Mouse (Mus musculus): ENCODE results near the gene Ror2. TPM values are rescaled to one million over a fixed set of nuclear protein-coding genes. Genes with fewer than 3 reads are reported as not detected.
A peak's percentile ranks its signal among the peaks of the same experiment; 100 is the strongest.

Ror2 gene
- polyA plus RNA-seq, 1 experiment from 2014 or later, result 8.7 TPM

DNA sequence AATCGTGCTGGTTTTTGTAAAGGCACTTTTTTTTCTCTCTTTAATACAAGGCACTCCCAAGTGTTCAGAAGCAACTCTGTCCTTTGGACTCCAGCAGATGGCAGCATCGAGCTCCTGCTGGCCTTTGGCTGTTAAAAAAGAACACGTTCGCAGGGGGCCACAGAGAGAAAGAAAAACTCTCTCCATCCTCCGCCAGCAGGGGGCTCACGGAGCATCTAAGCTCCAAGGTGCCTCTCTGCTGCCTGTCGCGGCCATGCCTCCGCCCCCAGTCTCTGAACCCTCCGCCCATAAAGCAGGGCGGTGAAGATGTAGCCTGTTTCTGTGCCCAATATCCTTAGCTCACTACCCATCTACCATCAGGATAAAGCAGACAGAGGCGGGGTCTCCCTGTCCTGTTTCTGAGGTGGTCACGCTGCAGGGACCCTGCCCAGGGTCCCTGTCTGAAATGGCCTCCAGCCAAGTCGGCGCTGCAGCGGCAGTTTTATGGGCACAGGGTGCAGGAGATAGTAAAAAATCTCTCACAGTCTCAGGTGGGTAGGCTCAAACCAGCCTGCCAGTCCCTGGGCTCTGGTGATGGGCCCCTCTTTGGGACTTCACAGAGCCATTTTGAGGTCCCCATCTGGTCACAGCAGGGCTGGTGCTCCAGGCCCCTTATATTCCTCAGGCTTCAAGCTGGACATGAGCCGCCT is 176.2 kb downstream of the Ror2 start:
- H3K4me3 ChIP-seq (ENCODE audit: low read depth, low read length), result no peak overlapping the region
- H3K9ac ChIP-seq (ENCODE audit: low read length), result peak overlapping the region; percentile 16

DNA sequence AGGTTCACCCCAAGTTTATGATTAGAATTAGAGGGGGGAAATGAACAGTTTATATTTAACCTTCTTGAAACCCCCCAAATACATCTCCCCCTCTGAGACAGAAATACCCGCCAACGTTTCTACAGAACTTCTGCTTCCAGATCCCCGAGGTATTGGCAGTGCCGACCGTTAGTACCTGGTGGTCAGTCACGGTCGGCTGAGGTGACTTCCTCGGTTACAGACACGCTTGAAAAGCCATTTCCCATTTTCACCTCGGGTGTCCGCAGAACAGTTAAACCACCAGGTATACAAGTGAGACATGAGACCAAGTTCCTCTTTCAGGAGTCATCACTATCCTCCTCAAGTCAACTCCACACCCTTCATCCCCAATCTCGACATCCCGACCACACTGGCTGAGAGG is 179.2 kb downstream of the Ror2 start:
- Histone ChIP-seq H3K9me3 (ENCODE audit: control insufficient read depth, low read length) (no peaks in the 10 kb centered on the region), H3K27me3 (ENCODE audit: control insufficient read depth, insufficient read depth, low read length) (no peaks in the 10 kb centered on the region), H3K27ac (ENCODE audit: low read depth, low read length) (no peak overlapping the region), H3K9ac (ENCODE audit: low read length) (no peak overlapping the region), H3K4me2 (ENCODE audit: low read depth) (no peak overlapping the region), H3K4me3 (ENCODE audit: low read depth, low read length) (no peak overlapping the region), H3K4me1 (ENCODE audit: control insufficient read depth, insufficient read depth, low read length) (no peaks in the 10 kb centered on the region), H3K36me3 (ENCODE audit: control insufficient read depth, insufficient read depth, low read length) (no peaks in the 10 kb centered on the region; the same call in 1 of the 2 replicates)
- no peak for ATAC-seq (ENCODE audit: insufficient read depth, low FRiP score, low TSS enrichment)
- 87% methylated on average over 13 of the region's 13 CpGs for WGBS
- no peak for DNase-seq (ENCODE audit: low spot score)

More for the DNA sequence above, 176.2 kb downstream of the Ror2 start:
- Histone ChIP-seq H3K9me3 (ENCODE audit: control insufficient read depth, low read length) (no peaks in the 10 kb centered on the region), H3K4me2 (ENCODE audit: low read depth) (0 out of 2 replicates have a peak overlapping the region, but pooled peaks have one; percentile 7), H3K4me1 (ENCODE audit: control insufficient read depth, insufficient read depth, low read length) (no peaks in the 10 kb centered on the region), H3K27ac (ENCODE audit: low read depth, low read length) (no peak overlapping the region), H3K36me3 (ENCODE audit: control insufficient read depth, insufficient read depth, low read length) (no peaks in the 10 kb centered on the region; the same call in none of the 2 replicates), H3K27me3 (ENCODE audit: control insufficient read depth, insufficient read depth, low read length) (no peaks in the 10 kb centered on the region)
- WGBS, result 22% methylated on average over 17 of the region's 17 CpGs
- DNase-seq (ENCODE audit: low spot score) (peak; percentile 95), ATAC-seq (ENCODE audit: insufficient read depth, low FRiP score, low TSS enrichment) (peak; percentile 71)

DNA sequence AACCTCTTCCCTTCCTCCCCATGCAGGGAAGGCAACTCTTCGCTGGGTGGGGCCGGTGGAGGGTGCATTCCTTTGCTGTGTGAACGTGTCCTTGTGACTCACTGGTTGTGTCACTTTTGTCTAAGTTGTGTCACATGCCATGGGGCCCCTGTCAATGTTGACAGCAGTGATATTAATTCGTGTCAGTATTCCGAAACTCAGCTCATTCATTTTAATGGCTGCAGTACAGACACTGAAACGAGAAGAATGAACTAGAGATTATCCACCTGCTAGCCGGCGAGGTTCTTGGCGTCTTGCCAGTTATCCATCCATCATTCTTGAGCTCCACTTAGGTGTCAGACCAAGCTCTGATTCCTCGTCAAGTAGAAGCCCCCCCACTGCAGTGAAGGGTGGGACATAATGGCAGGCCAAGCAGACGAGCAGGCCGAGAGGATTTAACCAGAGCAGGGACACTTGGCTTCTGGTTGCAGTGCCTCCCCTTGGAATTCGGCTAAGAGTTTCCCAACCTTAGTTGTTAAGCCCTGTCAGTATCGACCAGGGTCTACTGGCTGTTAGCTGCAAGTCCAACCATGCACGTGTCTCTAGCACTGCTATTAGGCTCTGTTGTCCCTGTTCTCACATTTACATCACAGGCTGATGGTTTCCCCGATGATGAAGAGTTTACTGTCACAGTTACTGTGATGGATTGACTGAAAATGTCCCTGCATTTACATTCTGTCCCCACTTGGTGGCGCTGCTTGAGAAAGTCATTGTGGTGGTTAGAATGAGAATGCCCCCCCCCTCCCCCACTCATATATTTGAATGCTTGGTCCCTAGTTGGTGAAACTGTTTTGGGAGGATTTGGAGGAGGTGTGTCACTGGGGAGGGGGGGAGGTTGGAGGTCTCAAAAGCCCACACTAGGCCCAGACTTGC is 185.9 kb downstream of the Ror2 start:
- ATAC-seq (ENCODE audit: insufficient read depth, low FRiP score, low TSS enrichment), result no peak
- WGBS, result 59% methylated on average over 17 of the region's 17 CpGs
- no peaks in the 10 kb centered on the region for H3K4me1 ChIP-seq (ENCODE audit: control insufficient read depth, insufficient read depth, low read length)

DNA sequence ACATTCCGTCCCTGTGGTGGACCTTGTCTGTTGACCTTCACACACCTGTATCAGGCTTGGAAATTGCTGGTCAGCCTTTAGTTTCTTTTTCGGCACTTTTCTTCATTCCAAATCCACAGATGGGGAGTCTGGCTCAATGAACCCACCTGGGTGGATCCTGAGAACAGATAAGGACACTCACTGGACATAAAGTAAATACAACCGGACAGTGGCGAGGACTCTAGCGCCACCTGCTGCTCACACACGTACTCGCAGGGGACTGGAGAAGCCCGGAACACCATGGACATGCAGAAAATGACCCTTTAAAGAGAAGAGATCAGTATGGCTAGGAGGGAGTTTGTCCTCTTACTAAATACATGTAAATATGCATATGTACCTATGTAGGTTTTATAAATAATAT is 189.3 kb downstream of the Ror2 start:
- peak; percentile 73 for DNase-seq (ENCODE audit: low spot score)
- Histone ChIP-seq H3K27me3 (ENCODE audit: control insufficient read depth, insufficient read depth, low read length) (no peaks in the 10 kb centered on the region), H3K36me3 (ENCODE audit: control insufficient read depth, insufficient read depth, low read length) (no peaks in the 10 kb centered on the region), H3K9me3 (ENCODE audit: control insufficient read depth, low read length) (no peaks in the 10 kb centered on the region), H3K4me3 (ENCODE audit: low read depth, low read length) (no peak overlapping the region), H3K9ac (ENCODE audit: low read length) (no peak overlapping the region), H3K4me2 (ENCODE audit: low read depth) (no peak overlapping the region), H3K27ac (ENCODE audit: low read depth, low read length) (no peak overlapping the region), H3K4me1 (ENCODE audit: control insufficient read depth, insufficient read depth, low read length) (no peaks in the 10 kb centered on the region)
- WGBS, result 24% methylated on average over 8 of the region's 8 CpGs
- ATAC-seq (ENCODE audit: insufficient read depth, low FRiP score, low TSS enrichment), result no peak

More for the DNA sequence above, 185.9 kb downstream of the Ror2 start:
- no peaks in the 10 kb centered on the region for H3K27me3 ChIP-seq (ENCODE audit: control insufficient read depth, insufficient read depth, low read length)
- H3K9me3 ChIP-seq (ENCODE audit: control insufficient read depth, low read length), result no peaks in the 10 kb centered on the region
- no peak overlapping the region for H3K27ac ChIP-seq (ENCODE audit: low read depth, low read length)
- H3K9ac ChIP-seq (ENCODE audit: low read length), result no peak overlapping the region
- no peak overlapping the region for H3K4me3 ChIP-seq (ENCODE audit: low read depth, low read length)
- no peak for DNase-seq (ENCODE audit: low spot score)
- H3K4me2 ChIP-seq (ENCODE audit: low read depth), result no peak overlapping the region
- no peaks in the 10 kb centered on the region for H3K36me3 ChIP-seq (ENCODE audit: control insufficient read depth, insufficient read depth, low read length)

DNA sequence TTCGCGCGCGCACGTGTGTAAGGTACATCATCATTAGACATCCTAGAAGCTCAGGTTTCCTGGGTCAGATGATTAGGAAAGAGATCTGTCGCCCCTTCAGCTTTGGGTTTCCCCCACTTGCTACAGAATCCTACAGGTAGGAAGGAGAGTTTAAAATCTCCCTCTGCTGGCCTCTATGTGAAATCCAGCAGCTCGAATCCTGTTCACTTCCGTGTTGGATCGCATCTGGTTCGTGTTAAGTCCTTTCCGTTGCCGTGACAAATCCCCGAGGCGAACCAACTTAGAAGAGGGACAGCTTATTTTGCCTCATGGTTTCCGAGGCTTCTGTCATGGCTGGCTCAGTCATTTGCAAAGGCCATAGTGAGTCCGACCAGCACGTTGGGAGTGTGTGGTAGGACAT is 190.7 kb downstream of the Ror2 start:
- H3K9ac ChIP-seq (ENCODE audit: low read length), result no peak overlapping the region
- no peak for ATAC-seq (ENCODE audit: insufficient read depth, low FRiP score, low TSS enrichment)
- no peaks in the 10 kb centered on the region for H3K36me3 ChIP-seq (ENCODE audit: control insufficient read depth, insufficient read depth, low read length)
- no peaks in the 10 kb centered on the region for H3K9me3 ChIP-seq (ENCODE audit: control insufficient read depth, low read length)
- no peaks in the 10 kb centered on the region for H3K27me3 ChIP-seq (ENCODE audit: control insufficient read depth, insufficient read depth, low read length)
- WGBS, result 74% methylated on average over 17 of the region's 17 CpGs
- DNase-seq (ENCODE audit: low spot score), result no peak
- H3K4me2 ChIP-seq (ENCODE audit: low read depth), result no peak overlapping the region
- H3K27ac ChIP-seq (ENCODE audit: low read depth, low read length), result no peak overlapping the region
- no peak overlapping the region for H3K4me3 ChIP-seq (ENCODE audit: low read depth, low read length)
- no peaks in the 10 kb centered on the region for H3K4me1 ChIP-seq (ENCODE audit: control insufficient read depth, insufficient read depth, low read length)

DNA sequence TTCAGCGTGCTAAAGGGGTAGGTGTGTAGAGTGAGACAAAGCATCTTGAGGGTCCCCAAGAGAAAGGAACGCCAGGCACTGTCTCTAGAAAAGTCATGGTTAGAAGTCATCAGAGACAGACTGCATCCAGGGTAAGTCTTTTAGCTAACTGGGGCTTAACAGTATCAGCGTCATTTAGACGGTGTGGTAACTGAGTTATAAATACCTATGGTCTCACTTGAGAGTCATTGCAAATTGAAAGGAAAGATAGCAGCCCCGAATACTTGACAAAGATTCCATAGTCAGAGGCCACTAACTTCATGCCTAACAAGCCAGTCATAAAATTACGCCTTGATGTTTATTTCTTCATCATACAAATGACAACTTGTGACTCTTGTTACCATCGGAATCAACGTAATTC is 191.3 kb downstream of the Ror2 start:
- Histone ChIP-seq H3K9ac (ENCODE audit: low read length) (no peak overlapping the region), H3K27me3 (ENCODE audit: control insufficient read depth, insufficient read depth, low read length) (no peaks in the 10 kb centered on the region), H3K27ac (ENCODE audit: low read depth, low read length) (no peak overlapping the region), H3K4me2 (ENCODE audit: low read depth) (no peak overlapping the region), H3K4me1 (ENCODE audit: control insufficient read depth, insufficient read depth, low read length) (no peaks in the 10 kb centered on the region), H3K36me3 (ENCODE audit: control insufficient read depth, insufficient read depth, low read length) (no peaks in the 10 kb centered on the region), H3K4me3 (ENCODE audit: low read depth, low read length) (no peak overlapping the region), H3K9me3 (ENCODE audit: control insufficient read depth, low read length) (no peaks in the 10 kb centered on the region)
- ATAC-seq (ENCODE audit: insufficient read depth, low FRiP score, low TSS enrichment) (no peak), DNase-seq (ENCODE audit: low spot score) (no peak)
- WGBS, result 82% methylated on average over 8 of the region's 8 CpGs

DNA sequence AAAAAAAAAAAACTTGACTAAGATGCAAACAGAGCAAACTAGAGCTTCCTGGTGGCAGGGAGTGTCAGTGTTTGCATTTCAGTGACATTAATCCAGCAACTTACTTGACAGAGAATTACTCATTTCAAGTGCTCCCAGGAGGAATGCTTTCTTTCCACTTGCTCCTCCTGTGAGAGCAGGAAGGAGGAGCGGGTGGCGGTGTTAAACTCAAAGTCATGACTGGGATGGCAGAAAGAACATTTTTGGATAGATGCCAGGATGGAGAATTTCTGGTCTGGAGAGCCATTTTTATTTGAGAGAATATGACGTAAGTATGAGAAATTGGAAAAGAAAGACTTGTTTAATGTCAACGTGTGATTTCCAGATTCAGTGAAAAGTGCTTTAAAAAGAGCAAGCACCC is 192.5 kb downstream of the Ror2 start:
- ATAC-seq (ENCODE audit: insufficient read depth, low FRiP score, low TSS enrichment) (no peak), DNase-seq (ENCODE audit: low spot score) (no peak)
- Histone ChIP-seq H3K4me1 (ENCODE audit: control insufficient read depth, insufficient read depth, low read length) (no peaks in the 10 kb centered on the region), H3K27me3 (ENCODE audit: control insufficient read depth, insufficient read depth, low read length) (no peaks in the 10 kb centered on the region), H3K4me2 (ENCODE audit: low read depth) (no peak overlapping the region), H3K36me3 (ENCODE audit: control insufficient read depth, insufficient read depth, low read length) (no peaks in the 10 kb centered on the region), H3K4me3 (ENCODE audit: low read depth, low read length) (no peak overlapping the region), H3K9me3 (ENCODE audit: control insufficient read depth, low read length) (no peaks in the 10 kb centered on the region), H3K9ac (ENCODE audit: low read length) (no peak overlapping the region), H3K27ac (ENCODE audit: low read depth, low read length) (no peak overlapping the region)
- 75% methylated on average over 4 of the region's 4 CpGs for WGBS

DNA sequence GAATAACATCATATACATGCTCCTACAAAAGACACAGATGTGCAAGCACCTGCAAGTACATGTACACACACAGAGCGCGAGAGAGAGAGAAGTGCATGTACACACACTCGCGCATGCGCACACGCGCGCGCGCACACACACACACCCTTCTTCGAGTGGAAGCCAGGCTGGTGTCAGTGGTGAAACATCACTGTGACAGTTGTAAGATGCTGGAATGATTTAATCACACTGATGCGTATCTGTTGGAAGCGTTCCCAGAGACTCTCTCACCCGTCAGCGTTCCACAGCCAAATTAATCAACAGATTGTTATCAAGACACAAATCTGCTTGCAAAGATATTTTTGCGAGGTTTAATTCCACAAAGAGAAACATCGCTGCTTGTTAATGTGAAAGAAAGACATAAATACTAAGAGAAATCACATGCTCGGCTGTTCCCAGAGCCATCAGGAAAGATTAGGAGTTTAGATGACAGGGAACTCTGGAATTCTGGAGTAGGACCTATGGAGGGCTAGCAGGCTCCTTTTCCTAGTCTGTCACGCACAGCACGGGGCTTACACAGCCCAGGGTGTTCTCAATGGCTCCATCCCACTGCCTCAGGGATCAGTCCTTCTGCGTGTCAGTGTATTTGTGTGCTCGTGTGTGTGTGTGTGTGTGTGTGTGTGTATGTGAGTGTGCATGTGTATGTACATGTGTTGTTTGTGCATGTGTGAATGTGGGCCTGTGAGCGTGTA is 199.2 kb downstream of the Ror2 start:
- no peak overlapping the region for H3K4me3 ChIP-seq (ENCODE audit: low read depth, low read length)
- H3K9ac ChIP-seq (ENCODE audit: low read length), result no peak overlapping the region
- no peaks in the 10 kb centered on the region for H3K27me3 ChIP-seq (ENCODE audit: control insufficient read depth, insufficient read depth, low read length)
- no peaks in the 10 kb centered on the region for H3K4me1 ChIP-seq (ENCODE audit: control insufficient read depth, insufficient read depth, low read length)
- WGBS, result 93% methylated on average over 23 of the region's 23 CpGs
- no peak for ATAC-seq (ENCODE audit: insufficient read depth, low FRiP score, low TSS enrichment)
- H3K27ac ChIP-seq (ENCODE audit: low read depth, low read length), result no peak overlapping the region
- DNase-seq (ENCODE audit: low spot score), result no peak
- H3K4me2 ChIP-seq (ENCODE audit: low read depth), result no peak overlapping the region
- no peaks in the 10 kb centered on the region for H3K9me3 ChIP-seq (ENCODE audit: control insufficient read depth, low read length)
- no peaks in the 10 kb centered on the region for H3K36me3 ChIP-seq (ENCODE audit: control insufficient read depth, insufficient read depth, low read length)
